Mouse (Mus musculus): ENCODE data around the gene Nup205.

Gene Nup205

GRCm38 (mm10) chr6:35245086-35245485 is 67.9 kb downstream of the Nup205 start:
- DNase-seq (ENCODE audit: extremely low read depth, insufficient read length, low spot score): no peak

- no peak for DNase-seq (ENCODE audit: extremely low read depth, insufficient read length, low spot score)
These were observed 74.7 kb downstream of the Nup205 start for GRCm38 (mm10) chr6:35251807-35252476.

GRCm38 (mm10) chr6:35252477-35253346 is 75.5 kb downstream of the Nup205 start:
- peak; percentile 91 for DNase-seq (ENCODE audit: extremely low read depth, insufficient read length, low spot score)

GRCm38 (mm10) chr6:35253474-35253873 is 76.3 kb downstream of the Nup205 start:
- DNase-seq (ENCODE audit: extremely low read depth, insufficient read length, low spot score): no peak

GRCm38 (mm10) chr6:35254136-35254904 is 77.1 kb downstream of the Nup205 start:
- no peak for DNase-seq (ENCODE audit: extremely low read depth, insufficient read length, low spot score)

- DNase-seq (ENCODE audit: extremely low read depth, insufficient read length, low spot score): no peak
These were observed 77.8 kb downstream of the Nup205 start for GRCm38 (mm10) chr6:35255017-35255416.

- DNase-seq (ENCODE audit: extremely low read depth, insufficient read length, low spot score): peak; percentile 54
These were observed 79.5 kb downstream of the Nup205 start for GRCm38 (mm10) chr6:35256691-35257090.

- no peak for DNase-seq (ENCODE audit: extremely low read depth, insufficient read length, low spot score)
These were observed 80.5 kb downstream of the Nup205 start for GRCm38 (mm10) chr6:35257626-35258190.

- no peak for DNase-seq (ENCODE audit: extremely low read depth, insufficient read length, low spot score)
These were observed 81.7 kb downstream of the Nup205 start for GRCm38 (mm10) chr6:35258922-35259321.

- DNase-seq (ENCODE audit: extremely low read depth, insufficient read length, low spot score): no peak
These were observed 82.3 kb downstream of the Nup205 start for GRCm38 (mm10) chr6:35259526-35259925.

GRCm38 (mm10) chr6:35260531-35260930 is 83.3 kb downstream of the Nup205 start:
- no peak for DNase-seq (ENCODE audit: extremely low read depth, insufficient read length, low spot score)

GRCm38 (mm10) chr6:35265580-35266278 is 88.5 kb downstream of the Nup205 start:
- no peak for DNase-seq (ENCODE audit: extremely low read depth, insufficient read length, low spot score)

GRCm38 (mm10) chr6:35268711-35269110 is 91.5 kb downstream of the Nup205 start:
- no peak for DNase-seq (ENCODE audit: extremely low read depth, insufficient read length, low spot score)

- DNase-seq (ENCODE audit: extremely low read depth, insufficient read length, low spot score): no peak
These were observed 92.4 kb downstream of the Nup205 start for GRCm38 (mm10) chr6:35269643-35270042.

GRCm38 (mm10) chr6:35271094-35271855 is 94.1 kb downstream of the Nup205 start:
- DNase-seq (ENCODE audit: extremely low read depth, insufficient read length, low spot score): no peak

GRCm38 (mm10) chr6:35271868-35272765 is 94.9 kb downstream of the Nup205 start:
- no peak for DNase-seq (ENCODE audit: extremely low read depth, insufficient read length, low spot score)

- DNase-seq (ENCODE audit: extremely low read depth, insufficient read length, low spot score): peak; percentile 58
These were observed 96.3 kb downstream of the Nup205 start for GRCm38 (mm10) chr6:35273391-35274082.
